Mouse (Mus musculus) stomach, embryonic 14.5 days (tissue): ENCODE measurements at regions not wholly inside any gene's neighbourhood (a gene's known extent, or its start where the extent isn't known, plus 50 kb on each side); places are given as distances from the start of the nearest gene placed in this dataset.

Experiments
- ATAC-seq: fragments of 200-750 bp; cut with Nextera tagmentation; 2 replicates; pipeline ENCODE4 v1.8.0; 2017; ENCODE audit warnings: low read depth, moderate TSS enrichment; ENCODE audit not compliant: insufficient number of reproducible peaks, insufficient read depth, low FRiP score
- H3K27ac ChIP-seq: fragments of 300-500 bp; sonication (generic); 2 replicates; pipeline ENCODE4 v1.5.1; 2014; ENCODE audit warnings: mild to moderate bottlenecking, low read length, moderate library complexity, mixed read lengths
- H3K27me3 ChIP-seq: fragments of 300-500 bp; sonication (generic); 2 replicates; pipeline ENCODE4 v1.6.1; 2014; ENCODE audit warnings: low read length, control low read depth, mixed read lengths; ENCODE audit not compliant: control insufficient read depth, insufficient read depth
- H3K36me3 ChIP-seq: fragments of 300-500 bp; sonication (generic); 2 replicates; pipeline ENCODE4 v1.6.1; 2014; ENCODE audit warnings: mild to moderate bottlenecking, control low read depth, low read length, moderate library complexity, mixed read lengths; ENCODE audit not compliant: control insufficient read depth, insufficient read depth
- H3K4me1 ChIP-seq: fragments of 300-500 bp; sonication (generic); 2 replicates; pipeline ENCODE4 v1.6.1; 2014; ENCODE audit warnings: low read length, control low read depth, mixed read lengths; ENCODE audit not compliant: control insufficient read depth, insufficient read depth
- H3K4me2 ChIP-seq: fragments of 300-500 bp; sonication (generic); replicated peaks from 2 replicates; pipeline ENCODE4 v1.6.1; 2014; ENCODE audit warnings: low read depth, low read length, control low read depth
- H3K4me3 ChIP-seq: fragments of 300-500 bp; sonication (generic); 2 replicates; pipeline ENCODE4 v1.5.1; 2014; ENCODE audit warnings: low read depth, low read length, control low read depth
- H3K9ac ChIP-seq: fragments of 300-500 bp; sonication (generic); replicated peaks from 2 replicates; pipeline ENCODE4 v1.6.1; 2014; ENCODE audit warnings: low read depth, mild to moderate bottlenecking, control low read depth, low read length, moderate library complexity, mixed read lengths
- H3K9me3 ChIP-seq: fragments of 300-500 bp; sonication (generic); 2 replicates; pipeline ENCODE4 v1.6.1; 2016; ENCODE audit warnings: low read depth, low read length, control low read depth; ENCODE audit not compliant: control insufficient read depth
- WGBS: fragments of 180-500 bp; shearing (Covaris S2); extraction: QIAGEN DNeasy Blood & Tissue Kit; methylation state at CpG from one replicate; pipeline ENCODE4 v1.1.7; 2014; 5-methylcytosine and 5-hydroxymethylcytosine counted together

DNA sequence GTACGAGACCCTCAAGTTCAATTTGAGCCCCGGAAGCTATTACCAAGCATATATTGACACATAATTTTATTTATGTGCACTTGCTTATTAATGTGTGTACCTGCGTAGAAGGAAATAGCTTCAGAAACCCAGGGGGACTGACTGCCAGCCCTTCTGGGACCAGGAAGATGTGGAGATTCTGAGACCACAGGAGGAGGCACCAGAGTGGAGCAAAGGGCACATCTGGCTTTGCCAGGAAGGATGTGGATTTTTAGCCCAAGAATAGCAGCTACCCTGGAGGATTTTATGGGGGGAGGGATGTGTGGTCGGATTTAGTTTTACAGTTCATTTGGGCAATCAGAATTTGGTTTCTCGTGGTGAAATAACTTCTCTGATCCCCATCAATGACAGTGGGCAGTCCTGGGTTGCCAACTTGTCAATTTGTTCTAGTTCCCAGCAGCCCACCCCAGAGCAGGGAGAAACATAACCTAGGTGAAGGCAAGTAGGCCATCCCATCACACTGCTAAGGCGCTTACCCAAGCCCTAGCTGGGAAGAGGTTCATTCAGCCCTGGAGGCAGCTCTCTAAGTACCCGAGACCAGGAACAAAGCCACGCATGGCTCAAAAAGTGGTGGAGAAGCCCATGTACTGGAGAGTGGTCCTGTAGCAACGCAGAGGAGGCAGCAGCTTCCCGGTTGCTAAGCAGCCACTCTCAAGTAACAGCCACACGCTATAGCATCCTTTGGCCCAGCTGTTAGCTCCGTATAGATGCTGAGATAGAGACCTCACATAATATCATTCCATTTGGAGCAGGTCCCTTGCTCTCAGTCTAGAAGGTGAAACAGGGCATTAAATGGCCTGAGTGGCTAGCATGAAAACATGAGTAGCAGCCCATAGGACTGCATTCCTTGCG lies 144.8 kb downstream of the Cxcl12 start:
- Histone ChIP-seq H3K4me2 (no peak overlapping the region), H3K27me3 (no peaks in the 10 kb centered on the region), H3K9me3 (no peaks in the 10 kb centered on the region), H3K36me3 (no peaks in the 10 kb centered on the region), H3K27ac (no peak overlapping the region), H3K4me3 (no peak overlapping the region), H3K4me1 (0 out of 2 replicates have a peak, but pooled peaks cover 5% of the 10 kb centered on the region), H3K9ac (no peak overlapping the region)
- 83% methylated on average over 13 of the region's 13 CpGs for WGBS
- ATAC-seq = no peak

DNA sequence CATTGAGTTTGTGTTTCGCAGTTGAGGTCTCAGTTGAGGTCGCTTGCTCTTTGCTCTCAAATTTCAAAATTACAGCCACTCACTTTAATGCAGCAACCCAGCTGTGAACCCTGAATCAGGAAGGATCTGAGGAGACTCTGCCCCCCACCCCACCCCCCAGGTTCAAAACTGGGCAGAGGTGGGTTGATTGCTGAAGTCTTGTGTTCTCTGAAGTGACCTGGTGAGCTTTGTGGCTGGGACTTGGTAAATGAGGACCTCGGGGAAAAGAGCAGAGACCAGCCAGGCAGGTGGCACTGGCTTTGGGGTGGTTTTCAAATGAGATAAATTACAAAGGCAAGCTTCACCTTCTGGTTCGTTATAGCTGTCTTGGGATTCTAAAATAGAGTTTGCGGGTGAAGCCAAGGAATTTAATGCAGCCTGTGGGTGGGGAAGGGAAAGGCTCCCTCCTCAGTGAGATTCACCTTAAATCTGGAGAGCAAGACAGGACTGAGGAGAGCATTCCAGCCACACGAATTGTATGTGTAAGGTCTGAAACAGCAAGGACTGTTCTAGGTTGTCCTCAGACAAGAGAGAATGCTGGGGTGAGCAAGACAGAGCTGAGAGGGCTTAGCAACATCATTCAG lies 145.7 kb downstream of the Cxcl12 start:
- H3K4me2 ChIP-seq = no peak overlapping the region
- no peaks in the 10 kb centered on the region for H3K27me3 ChIP-seq
- no peak overlapping the region for H3K27ac ChIP-seq
- no peaks in the 10 kb centered on the region for H3K9me3 ChIP-seq
- H3K36me3 ChIP-seq = no peaks in the 10 kb centered on the region
- H3K4me1 ChIP-seq = no peaks in the 10 kb centered on the region
- 50% methylated on average over 6 of the region's 6 CpGs for WGBS
- H3K4me3 ChIP-seq = no peak overlapping the region
- ATAC-seq = no peak
- H3K9ac ChIP-seq = no peak overlapping the region

DNA sequence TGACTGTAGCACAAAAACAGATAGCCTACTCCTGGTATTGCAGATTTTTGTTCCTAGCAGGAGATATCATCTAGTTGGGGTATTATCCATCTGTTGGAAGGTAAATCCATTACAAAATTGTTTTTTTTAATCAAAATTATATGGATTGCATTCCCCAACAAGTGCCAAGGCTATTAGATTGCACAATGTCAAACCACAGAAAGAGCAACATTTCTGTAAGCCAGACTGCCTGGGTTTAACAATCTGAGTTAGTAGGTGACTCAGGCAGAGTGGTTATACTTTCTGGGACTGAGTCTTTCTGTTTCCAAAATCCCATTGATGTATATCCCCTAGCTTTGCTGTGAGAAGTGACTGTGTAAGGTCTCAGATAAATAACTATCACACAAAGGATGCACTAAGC lies 155.0 kb downstream of the Cxcl12 start:
- Histone ChIP-seq H3K27ac (no peak overlapping the region), H3K27me3 (no peaks in the 10 kb centered on the region), H3K4me1 (no peaks in the 10 kb centered on the region), H3K4me3 (no peak overlapping the region), H3K9ac (no peak overlapping the region), H3K36me3 (no peaks in the 10 kb centered on the region), H3K9me3 (no peaks in the 10 kb centered on the region), H3K4me2 (no peak overlapping the region)
- no peak for ATAC-seq

DNA sequence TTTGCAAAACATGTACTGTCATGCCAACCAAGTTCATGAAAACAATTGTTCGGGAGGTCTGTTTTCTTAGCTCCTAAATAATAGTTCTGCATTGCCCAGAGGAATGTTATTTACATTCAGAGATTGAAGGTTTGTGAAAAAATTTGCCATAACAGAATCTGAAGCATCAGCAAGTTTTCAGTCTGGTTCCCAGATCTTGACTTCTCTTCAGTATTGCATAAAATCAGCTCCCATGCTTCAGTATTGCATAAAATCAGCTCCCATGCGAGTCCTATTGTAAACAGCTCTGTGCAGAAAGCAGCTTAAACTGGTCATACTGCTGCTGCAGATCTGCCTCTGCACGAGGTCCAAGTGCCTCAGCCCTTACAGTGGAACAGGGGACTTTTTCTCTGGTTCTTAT lies 155.5 kb downstream of the Cxcl12 start:
- Histone ChIP-seq H3K4me1 (no peaks in the 10 kb centered on the region), H3K9ac (no peak overlapping the region), H3K27me3 (no peaks in the 10 kb centered on the region), H3K27ac (no peak overlapping the region), H3K4me2 (no peak overlapping the region), H3K9me3 (no peaks in the 10 kb centered on the region), H3K4me3 (no peak overlapping the region), H3K36me3 (no peaks in the 10 kb centered on the region)
- ATAC-seq = no peak
- WGBS = 40% methylated on average over 3 of the region's 3 CpGs

DNA sequence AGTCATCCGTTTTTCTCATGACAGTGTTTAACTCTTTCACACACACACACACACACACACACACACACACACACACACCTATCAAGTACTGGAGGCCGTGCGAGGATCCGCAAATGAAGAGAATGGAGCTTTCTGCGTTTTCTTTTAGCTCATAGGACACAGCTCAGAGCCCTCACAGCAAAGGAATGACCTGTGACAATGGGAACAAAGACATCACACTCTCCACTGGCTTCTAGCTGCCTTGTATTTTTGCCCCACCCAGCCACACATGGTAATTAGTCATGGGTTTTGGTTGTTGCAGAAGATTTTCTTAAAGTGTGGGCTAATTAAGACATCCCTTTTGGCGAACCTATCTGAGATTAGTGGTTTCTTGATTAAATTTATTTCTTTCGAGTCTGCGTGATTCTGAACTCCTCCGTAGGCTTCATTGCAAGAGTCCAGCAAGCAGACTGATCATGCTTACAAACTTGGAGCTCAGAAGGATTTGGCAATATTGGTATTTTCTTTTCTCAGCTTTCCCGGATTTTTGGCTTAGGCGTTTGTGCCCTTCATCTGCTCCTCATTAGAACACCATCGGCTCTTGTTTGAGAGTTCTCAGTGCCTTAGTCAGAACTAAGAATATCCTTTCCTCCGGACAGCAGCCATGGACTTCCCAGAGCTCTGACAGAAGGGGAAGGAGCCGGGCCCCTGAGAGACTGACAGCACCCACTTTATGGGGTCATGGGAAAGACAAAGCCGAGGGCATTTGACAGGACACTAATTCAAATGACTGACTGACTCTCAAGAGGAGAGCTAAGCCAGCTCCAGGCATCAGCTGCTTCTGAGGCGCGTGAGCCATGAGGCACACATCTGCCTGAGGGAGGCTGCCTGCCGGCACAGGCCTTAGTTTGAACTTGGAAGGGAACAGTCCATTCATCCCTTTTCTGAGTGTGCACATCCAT lies 158.8 kb downstream of the Cxcl12 start:
- Histone ChIP-seq H3K4me1 (no peaks in the 10 kb centered on the region), H3K36me3 (no peaks in the 10 kb centered on the region), H3K9me3 (no peaks in the 10 kb centered on the region), H3K27me3 (no peaks in the 10 kb centered on the region), H3K4me2 (no peak overlapping the region), H3K4me3 (no peak overlapping the region), H3K9ac (no peak overlapping the region), H3K27ac (no peak overlapping the region)
- no peak for ATAC-seq
- WGBS = 67% methylated on average over 18 of the region's 18 CpGs

DNA sequence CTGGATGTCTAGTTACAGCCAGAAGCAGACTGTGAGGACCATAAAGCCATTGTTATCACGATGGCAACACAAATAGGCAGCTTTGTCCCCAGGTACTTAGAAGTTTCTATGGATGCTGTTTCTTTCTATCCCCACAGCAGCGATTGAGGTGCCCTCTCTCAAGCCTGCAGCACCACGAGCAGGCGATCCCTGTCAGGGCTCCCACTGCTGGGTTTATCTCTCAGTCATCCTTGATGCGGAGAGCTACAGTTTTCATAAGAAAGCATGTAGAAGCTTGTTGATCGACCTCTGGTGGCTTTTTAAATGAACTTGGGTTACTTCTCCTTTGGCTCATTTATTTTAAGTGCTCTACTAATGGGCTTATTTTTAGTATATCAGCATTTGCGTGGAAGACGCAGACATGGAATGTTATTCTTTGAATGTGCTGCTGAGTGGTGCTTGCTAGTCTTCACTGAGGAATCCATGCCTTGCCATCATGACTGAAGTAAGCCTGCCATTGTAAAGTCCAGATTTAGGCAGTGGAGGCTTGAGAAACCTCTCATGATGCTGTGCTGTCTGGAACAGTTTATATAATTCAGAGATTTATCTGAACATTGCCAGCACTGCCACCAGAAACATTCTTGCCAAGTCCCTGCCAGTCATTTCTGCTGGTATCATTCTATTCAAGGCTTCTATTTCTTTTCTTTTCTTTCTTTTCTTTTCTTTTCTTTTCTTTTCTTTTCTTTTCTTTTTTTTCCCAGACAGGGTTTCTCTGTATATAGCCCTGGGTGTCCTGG lies 161.0 kb downstream of the Cxcl12 start:
- no peaks in the 10 kb centered on the region for H3K27me3 ChIP-seq
- H3K9ac ChIP-seq = no peak overlapping the region
- H3K4me3 ChIP-seq = no peak overlapping the region
- ATAC-seq = no peak
- WGBS = 69% methylated on average over 8 of the region's 8 CpGs
- no peaks in the 10 kb centered on the region for H3K4me1 ChIP-seq
- H3K27ac ChIP-seq = no peak overlapping the region
- H3K9me3 ChIP-seq = no peaks in the 10 kb centered on the region
- H3K36me3 ChIP-seq = no peaks in the 10 kb centered on the region
- H3K4me2 ChIP-seq = no peak overlapping the region

DNA sequence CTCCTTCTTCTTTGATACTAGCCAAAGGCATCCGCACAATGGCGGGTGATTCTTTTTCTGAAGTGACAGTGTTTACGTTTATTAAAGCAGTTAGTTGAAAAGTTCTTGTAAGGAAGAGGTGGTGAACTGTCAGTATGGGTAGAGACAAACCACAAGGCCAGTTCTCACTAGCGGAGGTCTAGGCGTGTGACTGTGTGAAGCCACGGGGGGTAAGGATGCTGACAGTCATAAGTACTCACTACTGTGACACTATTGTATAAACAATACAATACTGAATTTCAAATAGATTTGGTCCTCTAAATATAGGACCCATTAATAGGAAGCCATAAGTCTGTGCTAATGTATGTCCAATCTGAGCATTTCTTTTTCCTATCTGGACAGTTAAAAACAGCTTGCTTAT lies 161.9 kb downstream of the Cxcl12 start:
- Histone ChIP-seq H3K27ac (no peak overlapping the region), H3K9ac (no peak overlapping the region), H3K27me3 (no peaks in the 10 kb centered on the region), H3K4me3 (no peak overlapping the region), H3K36me3 (no peaks in the 10 kb centered on the region), H3K9me3 (no peaks in the 10 kb centered on the region), H3K4me1 (no peaks in the 10 kb centered on the region), H3K4me2 (no peak overlapping the region)
- 37% methylated on average over 6 of the region's 6 CpGs for WGBS
- ATAC-seq = no peak
